Mouse (Mus musculus) MEL (cell line): ENCODE measurements around the gene Ccz1. TPM values are rescaled to one million over a fixed set of nuclear protein-coding genes. Genes with fewer than 3 reads are reported as not detected.
A peak's percentile ranks its signal among the peaks of the same experiment; 100 is the strongest.

Source experiments
- DNase-seq: peaks from one replicate; pipeline ENCODE4 v3.0.0; 2011; ENCODE audit warnings: low read depth, low spot score
- H3K27ac ChIP-seq: 2 replicates; pipeline ENCODE4 v1.5.1; 2012; ENCODE audit warnings: low read depth, mild to moderate bottlenecking, control low read depth, low read length, moderate library complexity; ENCODE audit not compliant: control insufficient read depth
- H3K27me3 ChIP-seq, 2 experiments: fragments of 150-350 bp in 1 of 2; sonication (generic) in 1 of 2; 2 replicates each; pipeline ENCODE4 v1.6.1; 2012; ENCODE audit warnings: low read length in 2 of 2, mild to moderate bottlenecking in 2 of 2, improper control_type of control experiment in 1 of 2, moderate library complexity in 1 of 2; ENCODE audit not compliant: insufficient read depth in 2 of 2, control insufficient read depth in 1 of 2
- H3K36me3 ChIP-seq, 2 experiments: 2 replicates each; pipeline ENCODE4 v1.6.1; 2012 to 2014; ENCODE audit warnings: low read length in 2 of 2, improper control_type of control experiment in 1 of 2, inconsistent platforms in 1 of 2, mild to moderate bottlenecking in 1 of 2; ENCODE audit not compliant: insufficient read depth in 2 of 2, control insufficient read depth in 1 of 2
- H3K4me1 ChIP-seq, 2 experiments: fragments of 150-350 bp in 1 of 2; sonication (generic) in 1 of 2; 2 replicates each; pipeline ENCODE4 v1.6.1; 2012; ENCODE audit warnings: low read length in 2 of 2, improper control_type of control experiment in 1 of 2, mild to moderate bottlenecking in 1 of 2; ENCODE audit not compliant: insufficient read depth in 2 of 2, control insufficient read depth in 1 of 2
- H3K4me3 ChIP-seq, 2 experiments: fragments of 150-350 bp in 1 of 2; sonication (generic) in 1 of 2; 2 replicates each; pipeline ENCODE4 v1.5.1; 2012; ENCODE audit warnings: low read depth in 2 of 2, low read length in 2 of 2, mild to moderate bottlenecking in 2 of 2, moderate library complexity in 2 of 2, control low read depth in 1 of 2, improper control_type of control experiment in 1 of 2; ENCODE audit not compliant: control insufficient read depth in 1 of 2, insufficient read depth in 1 of 2
- H3K79me2 ChIP-seq: 2 replicates; pipeline ENCODE4 v1.6.1; 2012; ENCODE audit warnings: mild to moderate bottlenecking, low read length, moderate library complexity; ENCODE audit not compliant: control insufficient read depth, poor library complexity, insufficient read depth
- H3K9ac ChIP-seq: 2 replicates; pipeline ENCODE4 v1.6.1; 2012; ENCODE audit warnings: low read depth, mild to moderate bottlenecking, control low read depth, low read length, moderate library complexity; ENCODE audit not compliant: control insufficient read depth, poor library complexity, severe bottlenecking
- H3K9me3 ChIP-seq: fragments of 150-350 bp; sonication (generic); replicated peaks from 2 replicates; pipeline ENCODE4 v1.6.1; 2012; ENCODE audit warnings: mild to moderate bottlenecking, low read length, improper control_type of control experiment, moderate library complexity; ENCODE audit not compliant: insufficient read depth
- CHD2 ChIP-seq: IDR thresholded peaks from 2 replicates; pipeline ENCODE4 v1.6.1; 2011; ENCODE audit warnings: low read length, improper control_type of control experiment
- CTCF ChIP-seq, 3 experiments: IDR thresholded peaks in 2 of 3; conservative IDR thresholded peaks in 1 of 3; 2 replicates each; pipeline ENCODE4 v1.5.1; 2011 to 2012; ENCODE audit warnings: low read length in 3 of 3, low read depth in 2 of 3, mild to moderate bottlenecking in 2 of 3, improper control_type of control experiment in 1 of 3, inconsistent platforms in 1 of 3, mixed read lengths in 1 of 3, moderate library complexity in 1 of 3; ENCODE audit not compliant: control insufficient read depth in 1 of 3, insufficient read depth in 1 of 3, poor library complexity in 1 of 3, severe bottlenecking in 1 of 3
- ETS1 ChIP-seq: IDR thresholded peaks from 2 replicates; pipeline ENCODE4 v1.6.1; 2012; ENCODE audit warnings: low read depth, mild to moderate bottlenecking, inconsistent platforms, low read length, improper control_type of control experiment, moderate library complexity
- GATA1 ChIP-seq: IDR thresholded peaks from 2 replicates; pipeline ENCODE4 v1.6.1; 2011; ENCODE audit warnings: low read depth, low read length, improper control_type of control experiment
- HCFC1 ChIP-seq: IDR thresholded peaks from 2 replicates; pipeline ENCODE4 v1.6.1; 2012; ENCODE audit warnings: low read depth, mild to moderate bottlenecking, inconsistent platforms, low read length, improper control_type of control experiment, moderate library complexity
- KAT2A ChIP-seq: conservative IDR thresholded peaks from 2 replicates; pipeline ENCODE4 v1.6.1; 2012; ENCODE audit warnings: low read depth, low read length, improper control_type of control experiment, inconsistent platforms
- MAFK ChIP-seq: IDR thresholded peaks from 2 replicates; pipeline ENCODE4 v1.6.1; 2011; ENCODE audit warnings: low read depth, mild to moderate bottlenecking, low read length, improper control_type of control experiment, borderline replicate concordance
- MAZ ChIP-seq: IDR thresholded peaks from 2 replicates; pipeline ENCODE4 v1.6.1; 2012; ENCODE audit warnings: low read depth, mild to moderate bottlenecking, inconsistent platforms, low read length, improper control_type of control experiment
- MEF2A ChIP-seq: IDR thresholded peaks from 2 replicates; pipeline ENCODE4 v1.6.1; 2014; ENCODE audit warnings: low read depth, mild to moderate bottlenecking, inconsistent platforms, low read length, improper control_type of control experiment; ENCODE audit not compliant: poor library complexity, insufficient replicate concordance, severe bottlenecking; ENCODE audit errors: extremely low read depth
- MYB ChIP-seq: IDR thresholded peaks from 2 replicates; pipeline ENCODE4 v1.6.1; 2011; ENCODE audit warnings: mild to moderate bottlenecking, low read depth, low read length, improper control_type of control experiment
- MYC ChIP-seq: IDR thresholded peaks from 2 replicates; pipeline ENCODE4 v1.6.1; 2011; ENCODE audit warnings: low read depth, mild to moderate bottlenecking, low read length, improper control_type of control experiment, moderate library complexity
- NELFE ChIP-seq: IDR thresholded peaks from 2 replicates; pipeline ENCODE4 v1.6.1; 2011; ENCODE audit warnings: low read depth, low read length, improper control_type of control experiment
- POLR2A ChIP-seq, 2 experiments: IDR thresholded peaks; 2 replicates each; pipeline ENCODE4 v1.6.1; 2011 to 2012; ENCODE audit warnings: low read length in 2 of 2, mild to moderate bottlenecking in 2 of 2, control low read depth in 1 of 2, improper control_type of control experiment in 1 of 2, low read depth in 1 of 2, moderate library complexity in 1 of 2; ENCODE audit not compliant: control insufficient read depth in 1 of 2, insufficient read depth in 1 of 2, poor library complexity in 1 of 2
- POLR2AphosphoS2 ChIP-seq: IDR thresholded peaks from 2 replicates; pipeline ENCODE4 v1.6.1; 2011; ENCODE audit warnings: low read length, improper control_type of control experiment
- POLR2AphosphoS5 ChIP-seq: IDR thresholded peaks from 2 replicates; pipeline ENCODE4 v1.6.1; 2012; ENCODE audit warnings: low read depth, borderline replicate concordance, mild to moderate bottlenecking, inconsistent platforms, low read length, moderate library complexity, mixed read lengths
- RAD21 ChIP-seq: IDR thresholded peaks from 2 replicates; pipeline ENCODE4 v1.6.1; 2011; ENCODE audit warnings: mild to moderate bottlenecking, low read depth, low read length, improper control_type of control experiment
- RCOR1 ChIP-seq: IDR thresholded peaks from 2 replicates; pipeline ENCODE4 v1.6.1; 2012; ENCODE audit warnings: low read depth, mild to moderate bottlenecking, inconsistent platforms, low read length, improper control_type of control experiment
- SMC3 ChIP-seq: IDR thresholded peaks from 2 replicates; pipeline ENCODE4 v1.6.1; 2011; ENCODE audit warnings: low read depth, low read length, improper control_type of control experiment
- TAL1 ChIP-seq: IDR thresholded peaks from 2 replicates; pipeline ENCODE4 v1.6.1; 2012; ENCODE audit warnings: mild to moderate bottlenecking, inconsistent platforms, low read length, moderate library complexity, mixed read lengths
- USF1 ChIP-seq: IDR thresholded peaks from 2 replicates; pipeline ENCODE4 v1.6.1; 2014; ENCODE audit warnings: low read depth, mild to moderate bottlenecking, inconsistent platforms, low read length, improper control_type of control experiment, moderate library complexity
- ZNF384 ChIP-seq: IDR thresholded peaks from 2 replicates; pipeline ENCODE4 v1.6.1; 2012; ENCODE audit warnings: low read depth, mild to moderate bottlenecking, inconsistent platforms, low read length, improper control_type of control experiment
- polyA plus RNA-seq, 2 experiments: library from polyadenylated mRNA; stranded (reverse) in 1 of 2; unstranded in 1 of 2; fragments of >175 nt in 1 of 2; fragments of >200 nt in 1 of 2; gene quantifications; 2 replicates each; pipeline versions ENCODE4 v1.2.1 to v1.2.4; 2012; ENCODE audit warnings: low replicate concordance in 2 of 2, low read depth in 1 of 2; ENCODE audit not compliant: insufficient read length in 2 of 2, insufficient read depth in 1 of 2, missing spikeins in 1 of 2
- total RNA-seq: library from RNA; depleted of rRNA; stranded (reverse); fragments of 300-350 nt; gene quantifications from 2 replicates; pipeline ENCODE4 v1.2.3, GENCODE M21; 2012

Gene Ccz1
- total and polyA plus RNA-seq, 3 experiments, result 56.0 to 166 (median 58.0) TPM

DNA sequence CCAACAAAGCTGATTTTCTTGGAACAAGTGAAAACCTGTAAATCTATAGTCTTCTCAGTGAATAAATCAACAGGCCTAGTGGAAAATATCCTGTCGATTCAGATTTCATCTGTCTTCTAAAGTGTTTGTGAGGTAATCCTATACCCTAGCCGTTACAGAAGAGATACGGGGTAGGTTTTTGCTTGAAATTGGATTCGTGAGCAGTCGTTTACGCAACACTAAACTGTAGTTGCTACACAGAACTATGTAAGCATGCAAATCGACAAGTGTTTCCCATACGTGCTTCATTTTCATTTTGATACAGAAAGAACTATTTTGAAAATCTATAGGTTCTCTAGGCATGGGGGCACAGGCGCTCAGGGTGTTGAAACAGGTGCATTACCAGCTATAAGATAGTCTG is 1.2 kb upstream of the Ccz1 start:
- DNase-seq, result no peak
- TF ChIP-seq MAZ (no peak), MYB (no peak), USF1 (no peak), MAFK (no peak), GATA1 (no peak), POLR2AphosphoS5 (no peak), KAT2A (no peak), RCOR1 (no peak), POLR2AphosphoS2 (no peak), HCFC1 (no peak), MYC (no peak), NELFE (no peak), SMC3 (no peak), RAD21 (no peak), TAL1 (no peak), CTCF (IDR thresholded peaks at IDR 0.05 in 2 of 3, conservative IDR thresholded peaks at IDR 0.05 in 1 of 3; ENCODE audit: control insufficient read depth in 1 of 3, insufficient read depth in 1 of 3, low read depth in 2 of 3, low read length in 3 of 3, poor library complexity in 1 of 3, severe bottlenecking in 1 of 3) (no peak)
- peaks cover 4% of the 10 kb centered on the region for H3K79me2 ChIP-seq

GRCm38 (mm10) chr5:144015312-144015650 is 604 bp upstream of the Ccz1 start:
- Histone ChIP-seq H3K36me3 (peaks cover 4 to 7% of the 10 kb centered on the region in 2 experiments), H3K4me3 (peak overlapping the region in 1 of 2 experiments; percentile 96; a peak in 2 of 4 replicates), H3K27ac (no peak overlapping the region), H3K79me2 (peaks cover 4% of the 10 kb centered on the region), H3K27me3 (no peaks in the 10 kb centered on the region; a peak in 1 of 4 replicates), H3K4me1 (peaks cover 0 to 6% of the 10 kb centered on the region in 2 experiments; a peak in 2 of 4 replicates)
- TF ChIP-seq ETS1, result no peak
- TF ChIP-seq USF1, result no peak
- no peak for TF ChIP-seq POLR2A (IDR thresholded peaks at IDR 0.05; ENCODE audit: control insufficient read depth in 1 of 2, insufficient read depth in 1 of 2, low read depth in 1 of 2, low read length in 2 of 2, poor library complexity in 1 of 2)
- no peak for TF ChIP-seq CHD2
- TF ChIP-seq ZNF384, result no peak
- TF ChIP-seq HCFC1, result no peak
- TF ChIP-seq RCOR1, result no peak
- no peak for TF ChIP-seq MEF2A
- TF ChIP-seq, all 39 proteins: peak for 0
- H3K9ac ChIP-seq, result no peak overlapping the region
- DNase-seq, result no peak
- no peaks in the 10 kb centered on the region for H3K9me3 ChIP-seq

More for the DNA sequence above, 1.2 kb upstream of the Ccz1 start:
- Histone ChIP-seq H3K4me3 (no peak overlapping the region), H3K27me3 (no peaks in the 10 kb centered on the region; a peak in 1 of 4 replicates), H3K27ac (no peak overlapping the region), H3K4me1 (peaks cover 0 to 6% of the 10 kb centered on the region in 2 experiments; a peak in 2 of 4 replicates), H3K36me3 (peaks cover 3 to 7% of the 10 kb centered on the region in 2 experiments), H3K9me3 (no peaks in the 10 kb centered on the region), H3K9ac (no peak overlapping the region)
